Mouse (Mus musculus): Measurements from ENCODE around the gene Vmn1r116.
"Not testable (repeated sequence)": the region's sequence is repeated elsewhere in the genome, so short reads cannot be mapped to it uniquely, and the experiment has no call there.

Gene Vmn1r116

GRCm38 (mm10) chr7:20871956-20872355 lies at the start of gene Vmn1r116:
Gene Vmn1r116, plus strand, starts transcription at chr7:20872256.
- not testable (repeated sequence) for DNase-seq (ENCODE audit: low read depth, low spot score)

GRCm38 (mm10) chr7:20844885-20845284 lies 27.2 kb upstream of the Vmn1r116 start, which contains the start of gene Vmn1r115:
Gene Vmn1r115, minus strand, starts transcription at chr7:20844985.
- not testable (repeated sequence) for DNase-seq (ENCODE audit: low read depth, low spot score)

GRCm38 (mm10) chr7:20884021-20884420 lies 12.0 kb downstream of the Vmn1r116 start, which contains the start of gene Vmn1r117:
Gene Vmn1r117, minus strand, starts transcription at chr7:20884121.
- DNase-seq (ENCODE audit: low read depth, low spot score): not testable (repeated sequence)

- DNase-seq (ENCODE audit: low read depth, low spot score): not testable (repeated sequence)
These were observed 40.2 kb downstream of the Vmn1r116 start, which contains the start of gene Vmn1r118 for GRCm38 (mm10) chr7:20912247-20912646. Gene Vmn1r118, minus strand, starts transcription at chr7:20912347.

All from telencephalon, adult 2 months (tissue).